Mouse (Mus musculus) embryonic facial prominence, embryonic 12.5 days (tissue): ENCODE measurements at regions not wholly inside any gene's neighbourhood (a gene's known extent, or its start where the extent isn't known, plus 50 kb on each side); places are given as distances from the start of the nearest gene placed in this dataset.
A peak's percentile ranks its signal among the peaks of the same experiment; 100 is the strongest.
"Not testable (repeated sequence)": the region's sequence is repeated elsewhere in the genome, so short reads cannot be mapped to it uniquely, and the experiment has no call there.

Experiments
- ATAC-seq: fragments of 200-750 bp; cut with Nextera tagmentation; 2 replicates; pipeline ENCODE4 v1.8.0; 2017; ENCODE audit not compliant: insufficient number of reproducible peaks, insufficient read depth, low FRiP score, low TSS enrichment
- H3K27ac ChIP-seq: fragments of 300-500 bp; sonication (generic); 2 replicates; pipeline ENCODE4 v1.5.1; 2016; ENCODE audit warnings: mild to moderate bottlenecking
- H3K27me3 ChIP-seq: fragments of 300-500 bp; sonication (generic); 2 replicates; pipeline ENCODE4 v1.6.1; 2016; ENCODE audit warnings: mild to moderate bottlenecking, moderate library complexity
- H3K36me3 ChIP-seq: fragments of 300-500 bp; sonication (generic); 2 replicates; pipeline ENCODE4 v1.6.1; 2016; ENCODE audit warnings: mild to moderate bottlenecking
- H3K4me1 ChIP-seq: fragments of 300-500 bp; sonication (generic); 2 replicates; pipeline ENCODE4 v1.6.1; 2016
- H3K4me2 ChIP-seq: fragments of 300-500 bp; sonication (generic); replicated peaks from 2 replicates; pipeline ENCODE4 v1.6.1; 2016; ENCODE audit warnings: mild to moderate bottlenecking, moderate library complexity
- H3K4me3 ChIP-seq: fragments of 300-500 bp; sonication (generic); 2 replicates; pipeline ENCODE4 v1.5.1; 2016; ENCODE audit warnings: mild to moderate bottlenecking
- H3K9ac ChIP-seq: fragments of 300-500 bp; sonication (generic); 2 replicates; pipeline ENCODE4 v1.6.1; 2016; ENCODE audit warnings: mild to moderate bottlenecking, moderate library complexity
- H3K9me3 ChIP-seq: fragments of 300-500 bp; sonication (generic); 2 replicates; pipeline ENCODE4 v1.6.1; 2016; ENCODE audit warnings: mild to moderate bottlenecking, moderate library complexity
- WGBS: fragments of 180-500 bp; shearing (Covaris S2); methylation state at CpG from one replicate; pipeline ENCODE4 v1.1.7; 2016; 5-methylcytosine and 5-hydroxymethylcytosine counted together

DNA sequence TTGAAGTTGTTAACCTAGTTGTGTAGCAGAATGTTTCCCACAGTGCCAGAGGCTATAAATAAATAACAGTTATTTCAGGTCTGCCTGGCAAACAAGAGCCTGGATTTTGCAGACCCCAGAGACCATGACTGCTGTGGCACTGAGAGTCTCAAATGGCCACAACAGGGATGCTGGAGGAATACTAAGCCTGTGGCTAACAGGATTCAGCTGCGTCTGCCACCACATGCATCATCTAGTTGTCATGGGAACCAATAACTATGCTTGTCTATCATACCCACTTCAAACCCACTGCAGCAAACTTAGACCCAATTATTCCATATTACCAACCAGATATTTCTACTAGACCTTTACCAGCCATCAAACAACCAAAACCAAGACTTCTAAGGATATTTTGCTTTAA lies 385.4 kb downstream of the Mat2b start:
- no peaks in the 10 kb centered on the region for H3K36me3 ChIP-seq
- ATAC-seq = no peak
- H3K27me3 ChIP-seq = no peaks in the 10 kb centered on the region
- H3K4me3 ChIP-seq = no peak overlapping the region
- H3K9ac ChIP-seq = no peak overlapping the region
- no peaks in the 10 kb centered on the region for H3K4me1 ChIP-seq
- no peak overlapping the region for H3K4me2 ChIP-seq
- H3K9me3 ChIP-seq = no peaks in the 10 kb centered on the region
- 42% methylated on average over 1 of the region's 1 CpGs for WGBS
- no peak overlapping the region for H3K27ac ChIP-seq

DNA sequence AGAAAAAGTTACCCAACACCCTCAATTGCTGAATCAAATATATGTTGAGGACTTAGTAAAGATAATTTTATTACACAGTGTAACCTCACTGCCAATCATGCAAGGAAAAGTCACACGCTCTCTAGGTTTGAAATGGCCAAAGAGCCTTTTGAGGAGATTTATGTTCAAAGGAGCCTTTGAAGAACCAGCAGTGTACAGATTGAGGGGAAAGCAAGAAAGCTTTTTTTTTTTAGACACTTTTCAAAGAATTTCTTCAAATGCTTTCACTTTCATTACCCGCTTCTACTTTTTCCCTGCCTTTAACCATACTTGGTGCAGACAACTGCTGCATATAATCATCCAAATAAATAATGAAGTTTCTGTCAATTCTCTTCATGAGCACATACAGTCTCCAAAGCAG lies 392.4 kb downstream of the Mat2b start:
- no peak for ATAC-seq
- no peak overlapping the region for H3K4me2 ChIP-seq
- no peaks in the 10 kb centered on the region for H3K4me1 ChIP-seq
- no peak overlapping the region for H3K9ac ChIP-seq
- no peak overlapping the region for H3K4me3 ChIP-seq
- no peaks in the 10 kb centered on the region for H3K9me3 ChIP-seq
- no peaks in the 10 kb centered on the region for H3K27me3 ChIP-seq
- 84% methylated on average over 2 of the region's 2 CpGs for WGBS
- H3K36me3 ChIP-seq = no peaks in the 10 kb centered on the region
- no peak overlapping the region for H3K27ac ChIP-seq

DNA sequence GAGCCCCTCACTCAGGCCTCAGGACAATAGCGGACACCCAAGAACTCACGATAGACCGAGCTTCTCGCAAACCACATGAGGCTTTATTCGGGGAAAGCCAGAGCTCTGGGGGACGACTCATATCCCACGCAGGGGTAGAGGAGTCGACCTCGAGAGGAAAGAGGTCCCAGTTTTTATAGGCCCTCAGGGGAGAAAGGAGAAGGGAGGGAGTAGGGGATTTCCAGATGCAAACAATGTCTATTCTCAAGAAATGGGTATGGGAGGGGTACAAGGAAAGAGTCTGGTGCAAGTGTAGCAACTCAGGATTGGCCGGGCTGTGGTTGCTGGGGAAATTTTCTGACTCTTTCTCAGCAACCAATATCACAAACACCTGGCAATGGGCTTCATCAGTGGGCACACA lies 395.0 kb downstream of the Mat2b start:
- H3K4me2 ChIP-seq, H3K4me1 ChIP-seq, H3K9me3 ChIP-seq, ATAC-seq, H3K36me3 ChIP-seq, H3K27ac ChIP-seq, H3K4me3 ChIP-seq, H3K9ac ChIP-seq, H3K27me3 ChIP-seq: not testable (repeated sequence)
- WGBS = 73% methylated on average over 10 of the region's 10 CpGs

DNA sequence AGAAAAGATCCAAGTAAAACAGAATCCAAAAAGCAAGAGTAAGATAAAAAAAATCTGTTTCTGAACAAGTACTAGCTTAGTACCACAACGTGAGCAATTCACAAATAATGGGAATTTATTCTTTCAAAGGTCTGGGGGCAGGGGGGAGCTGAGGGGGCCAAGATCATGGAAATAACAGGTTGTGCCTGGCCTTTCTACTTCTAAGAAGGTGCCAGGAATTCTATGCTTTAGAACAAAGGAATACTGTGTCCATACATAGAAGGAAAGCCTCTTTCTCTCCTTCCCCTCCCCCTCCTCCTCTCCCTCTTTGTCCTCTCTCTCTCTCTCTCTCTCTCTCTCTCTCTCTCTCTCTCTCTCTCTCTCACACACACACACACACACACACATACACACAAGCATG lies 408.1 kb downstream of the Mat2b start:
- ATAC-seq = no peak

DNA sequence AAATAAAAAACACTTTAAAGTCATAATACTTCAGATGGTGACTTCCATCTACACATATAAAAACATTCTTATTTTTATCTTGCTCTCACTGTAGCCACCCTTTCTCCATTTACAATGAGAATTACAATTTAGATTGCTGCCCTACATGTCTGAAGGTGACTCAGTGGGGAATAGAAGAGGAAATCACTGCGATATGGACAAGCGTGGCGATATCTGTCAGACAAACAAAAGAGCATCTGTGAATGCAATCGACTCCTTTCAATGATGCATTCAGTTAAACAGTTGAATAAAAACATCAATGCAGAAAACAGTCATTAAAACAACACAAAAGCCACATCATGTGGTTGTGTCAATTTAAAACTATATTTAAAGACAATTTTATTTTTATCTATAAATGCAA lies 408.6 kb downstream of the Mat2b start:
- H3K27me3 ChIP-seq = no peaks in the 10 kb centered on the region
- H3K4me1 ChIP-seq = no peaks in the 10 kb centered on the region
- no peak overlapping the region for H3K4me3 ChIP-seq
- no peak overlapping the region for H3K4me2 ChIP-seq
- no peaks in the 10 kb centered on the region for H3K36me3 ChIP-seq
- 66% methylated on average over 4 of the region's 4 CpGs for WGBS
- H3K9me3 ChIP-seq = no peaks in the 10 kb centered on the region
- H3K27ac ChIP-seq = no peak overlapping the region
- H3K9ac ChIP-seq = no peak overlapping the region
- no peak for ATAC-seq

More for the DNA sequence above, 408.1 kb downstream of the Mat2b start:
- Histone ChIP-seq H3K9ac (no peak overlapping the region), H3K27ac (no peak overlapping the region), H3K9me3 (no peaks in the 10 kb centered on the region), H3K4me1 (no peaks in the 10 kb centered on the region), H3K4me2 (no peak overlapping the region), H3K27me3 (no peaks in the 10 kb centered on the region), H3K4me3 (no peak overlapping the region), H3K36me3 (no peaks in the 10 kb centered on the region)
- 58% methylated on average over 1 of the region's 1 CpGs for WGBS

GRCm38 (mm10) chr11:40276737-40277136 lies 418.3 kb downstream of the Mat2b start:
- no peak overlapping the region for H3K4me2 ChIP-seq
- H3K9ac ChIP-seq = no peak overlapping the region
- no peak overlapping the region for H3K4me3 ChIP-seq
- H3K9me3 ChIP-seq = no peaks in the 10 kb centered on the region
- H3K27ac ChIP-seq = no peak overlapping the region
- no peak for ATAC-seq
- 86% methylated on average over 1 of the region's 1 CpGs for WGBS
- no peaks in the 10 kb centered on the region for H3K4me1 ChIP-seq
- H3K36me3 ChIP-seq = no peaks in the 10 kb centered on the region
- no peaks in the 10 kb centered on the region for H3K27me3 ChIP-seq

DNA sequence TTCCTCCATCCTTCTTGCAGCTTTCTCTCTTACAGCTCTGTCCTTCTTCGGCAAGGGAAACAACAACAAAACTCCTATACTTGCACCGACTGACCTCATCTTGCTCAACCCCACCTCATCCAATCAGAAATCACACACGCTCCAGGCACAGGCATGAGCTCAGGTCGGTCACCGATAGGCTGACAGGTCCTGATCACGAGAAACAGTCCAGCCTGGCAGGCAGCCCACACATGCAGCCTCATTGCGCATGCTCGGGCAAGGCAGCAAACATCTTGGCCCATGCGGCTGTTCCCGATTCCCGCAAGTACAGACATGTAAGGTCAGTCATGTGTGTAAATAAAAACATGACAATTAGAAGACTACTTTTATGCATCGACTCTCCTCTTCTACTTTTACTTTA lies 441.9 kb downstream of the Mat2b start:
- no peak overlapping the region for H3K27ac ChIP-seq
- no peaks in the 10 kb centered on the region for H3K4me1 ChIP-seq
- ATAC-seq = no peak
- no peaks in the 10 kb centered on the region for H3K36me3 ChIP-seq
- H3K9ac ChIP-seq = no peak overlapping the region
- WGBS = 80% methylated on average over 12 of the region's 12 CpGs
- H3K4me3 ChIP-seq = no peak overlapping the region
- H3K27me3 ChIP-seq = no peaks in the 10 kb centered on the region
- no peaks in the 10 kb centered on the region for H3K9me3 ChIP-seq
- no peak overlapping the region for H3K4me2 ChIP-seq

- Histone ChIP-seq H3K27me3 (no peaks in the 10 kb centered on the region), H3K9ac (no peak overlapping the region), H3K4me1 (no peaks in the 10 kb centered on the region), H3K4me2 (no peak overlapping the region), H3K9me3 (no peaks in the 10 kb centered on the region), H3K36me3 (no peaks in the 10 kb centered on the region), H3K4me3 (no peak overlapping the region), H3K27ac (no peak overlapping the region)
- WGBS = 88% methylated on average over 3 of the region's 3 CpGs
- no peak for ATAC-seq
Observed at GRCm38 (mm10) chr11:40252399-40252798, 442.6 kb downstream of the Mat2b start.

DNA sequence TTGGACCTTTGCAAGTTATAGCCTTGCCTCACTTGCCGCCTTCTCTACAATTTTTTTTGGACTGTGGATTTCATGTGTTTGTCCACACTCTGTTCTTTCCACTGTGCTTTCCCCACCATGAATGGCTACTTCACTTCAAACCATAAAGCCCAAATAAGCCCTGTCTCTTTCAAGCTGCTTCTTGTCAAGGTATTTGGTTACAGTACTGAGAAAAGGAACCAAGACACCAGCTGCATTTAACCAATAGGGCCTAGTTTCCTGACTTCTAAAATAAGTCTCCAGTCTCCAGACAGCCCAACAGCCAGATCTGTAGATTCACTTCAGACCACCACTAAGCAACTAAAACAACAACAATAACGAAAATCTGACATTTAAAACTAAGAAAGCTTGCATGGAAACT lies 443.9 kb downstream of the Mat2b start:
- no peaks in the 10 kb centered on the region for H3K36me3 ChIP-seq
- no peak overlapping the region for H3K27ac ChIP-seq
- 68% methylated on average over 2 of the region's 2 CpGs for WGBS
- ATAC-seq = no peak
- no peak overlapping the region for H3K9ac ChIP-seq
- H3K4me2 ChIP-seq = no peak overlapping the region
- no peaks in the 10 kb centered on the region for H3K9me3 ChIP-seq
- H3K4me1 ChIP-seq = no peaks in the 10 kb centered on the region
- no peak overlapping the region for H3K4me3 ChIP-seq
- no peaks in the 10 kb centered on the region for H3K27me3 ChIP-seq

GRCm38 (mm10) chr11:40216391-40216790 lies 478.6 kb downstream of the Mat2b start:
- Histone ChIP-seq H3K9ac (no peak overlapping the region), H3K9me3 (no peaks in the 10 kb centered on the region), H3K36me3 (no peaks in the 10 kb centered on the region), H3K4me3 (no peak overlapping the region), H3K27me3 (no peaks in the 10 kb centered on the region), H3K4me1 (no peaks in the 10 kb centered on the region), H3K4me2 (no peak overlapping the region), H3K27ac (no peak overlapping the region)
- ATAC-seq = 0 out of 2 replicates have a peak, but pooled peaks have one; percentile 35
- 50% methylated on average over 8 of the region's 8 CpGs for WGBS
